Mouse (Mus musculus) C2C12 (cell line): ENCODE data around the gene Cela3a.

ENCODE experiments used
- CEBPB ChIP-seq: IDR thresholded peaks from one replicate; pipeline ENCODE4 v1.6.1; 2011; ENCODE audit warnings: low read depth, mild to moderate bottlenecking, control low read depth, moderate library complexity
- CTCF ChIP-seq: IDR thresholded peaks from one replicate; pipeline ENCODE4 v1.5.1; 2011; ENCODE audit not compliant: control insufficient read depth, insufficient read depth, insufficient read length
- MAX ChIP-seq: IDR thresholded peaks from one replicate; pipeline ENCODE4 v1.6.1; 2011; ENCODE audit warnings: mild to moderate bottlenecking, control low read depth
- MYOD1 ChIP-seq: IDR thresholded peaks from one replicate; pipeline ENCODE4 v1.6.1; 2011; ENCODE audit warnings: low read depth; ENCODE audit not compliant: control insufficient read depth, insufficient read length
- MYOG ChIP-seq: IDR thresholded peaks from one replicate; pipeline ENCODE4 v1.6.1; 2011; ENCODE audit not compliant: control insufficient read depth, insufficient read length; ENCODE audit errors: extremely low read depth
- USF1 ChIP-seq: IDR thresholded peaks from one replicate; pipeline ENCODE4 v1.6.1; 2011; ENCODE audit warnings: low read depth, mild to moderate bottlenecking, control low read depth, moderate library complexity

DNA sequence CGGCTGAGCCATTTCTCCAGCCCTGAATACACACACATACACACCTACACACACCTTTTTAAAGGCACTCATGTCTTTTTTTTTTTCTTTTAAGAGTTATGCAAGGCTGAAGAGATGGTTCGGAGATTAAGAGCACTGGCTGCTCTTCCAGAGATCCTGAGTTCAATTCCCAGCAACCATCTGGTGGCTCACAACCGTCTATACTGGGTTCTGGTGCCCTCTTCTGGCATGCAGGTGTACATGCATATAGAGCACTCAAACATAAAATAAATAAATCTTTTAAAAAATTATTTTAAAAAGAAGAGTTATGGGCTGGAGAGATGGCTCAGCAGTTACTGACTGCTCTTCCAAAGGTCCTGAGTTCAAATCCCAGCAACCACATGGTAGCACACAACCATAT, 18.3 kb downstream of the Cela3a start:
- TF ChIP-seq CTCF: no peak
- TF ChIP-seq MYOG: no peak
- no peak for TF ChIP-seq USF1
- TF ChIP-seq CEBPB: no peak
- no peak for TF ChIP-seq MAX
- no peak for TF ChIP-seq MYOD1
